Comparison of ENCODE assay signal across 7 mouse cellular contexts in the genomic region with DNA sequence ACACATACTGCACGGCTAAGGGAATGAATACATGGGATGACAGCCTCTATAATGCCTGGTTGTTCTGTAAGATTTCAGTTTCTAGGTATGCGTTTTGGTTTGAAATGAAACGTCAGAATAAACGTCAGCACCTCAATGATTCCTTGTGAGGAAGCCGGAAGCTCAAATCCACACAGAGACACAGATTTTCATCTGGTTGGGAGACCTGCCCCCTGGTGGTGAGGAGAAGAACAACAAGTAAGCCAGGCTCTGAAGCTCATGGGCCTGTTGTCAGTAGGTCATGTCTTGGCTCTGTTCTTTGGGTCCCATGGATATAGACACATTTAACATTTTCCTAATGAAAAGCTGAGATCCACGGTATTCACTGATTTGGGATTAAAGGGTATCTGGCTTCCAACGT. TPM values are rescaled to one million over a fixed set of nuclear protein-coding genes. Genes with fewer than 3 reads are reported as not detected.
DNase-seq lines count a peak whose midpoint lies in the region; ATAC-seq and TF ChIP-seq lines count a peak whose summit lies in the region.

No protein-coding gene starts in this region.

- H3K4me2 ChIP-seq in limb, embryonic 14.5 days (replicated peaks; ENCODE audit: low read depth, low read length, severe bottlenecking) = no peak overlapping the region

- no peak overlapping the region for H3K27ac ChIP-seq in MEL (ENCODE audit: control insufficient read depth, low read depth, low read length)
- no peak overlapping the region for H3K27ac ChIP-seq in bone marrow, adult 2 months (ENCODE audit: control insufficient read depth, insufficient read depth, low read depth, low read length, poor library complexity)
- H3K27ac ChIP-seq in limb, embryonic 14.5 days (replicated peaks; ENCODE audit: low read depth, low read length) = no peak overlapping the region
- H3K27ac ChIP-seq in small intestine, adult 2 months (ENCODE audit: insufficient read depth, low read depth, low read length) = no peak overlapping the region

- no peak overlapping the region for H3K4me3 ChIP-seq in MEL (ENCODE audit: control insufficient read depth in 1 of 2, insufficient read depth in 1 of 2, low read depth in 2 of 2, low read length in 2 of 2)
- H3K4me3 ChIP-seq in bone marrow, adult 2 months (replicated peaks; ENCODE audit: control insufficient read depth, low read depth, low read length) = no peak overlapping the region
- H3K4me3 ChIP-seq in limb, embryonic 14.5 days (replicated peaks; ENCODE audit: low read length) = no peak overlapping the region
- no peak overlapping the region for H3K4me3 ChIP-seq in small intestine, adult 2 months (ENCODE audit: low read depth, low read length)

- no peaks in the 10 kb centered on the region for H3K27me3 ChIP-seq in MEL (ENCODE audit: control insufficient read depth in 1 of 2, insufficient read depth in 2 of 2, low read length in 2 of 2)
- H3K27me3 ChIP-seq in limb, embryonic 14.5 days (ENCODE audit: control insufficient read depth, insufficient read depth, low read length) = no peaks in the 10 kb centered on the region
- H3K27me3 ChIP-seq in small intestine, adult 2 months (ENCODE audit: control insufficient read depth, insufficient read depth, low read length) = no peaks in the 10 kb centered on the region

- no peak for ATAC-seq in limb, embryonic 14.5 days (ENCODE audit: low FRiP score, low read depth)

- H3K9me3 ChIP-seq in MEL (replicated peaks; ENCODE audit: insufficient read depth, low read length) = no peaks in the 10 kb centered on the region
- no peaks in the 10 kb centered on the region for H3K9me3 ChIP-seq in limb, embryonic 14.5 days (ENCODE audit: control insufficient read depth, low read length)

- peak; percentile 56 to 67 for DNase-seq in left cerebral cortex, adult 18-20 months (ENCODE audit: low spot score in 2 of 2)
- no peak for DNase-seq in left cerebral cortex, adult 11 months (ENCODE audit: low spot score)
- peak; percentile 2 for DNase-seq in MEL (ENCODE audit: low read depth, low spot score)
- DNase-seq in frontal cortex, postnatal 25 days (ENCODE audit: low spot score in 2 of 2) = peak; percentile 33 to 35
- peak; percentile 49 for DNase-seq in limb, embryonic 14.5 days (ENCODE audit: low spot score)

- no peaks in the 10 kb centered on the region for H3K36me3 ChIP-seq in MEL (ENCODE audit: control insufficient read depth in 1 of 2, insufficient read depth in 2 of 2, low read length in 2 of 2)
- H3K36me3 ChIP-seq in limb, embryonic 14.5 days (ENCODE audit: control insufficient read depth, insufficient read depth, low read length) = no peaks in the 10 kb centered on the region
- no peaks in the 10 kb centered on the region for H3K36me3 ChIP-seq in small intestine, adult 2 months (ENCODE audit: control insufficient read depth, insufficient read depth, low read length)

- H3K9ac ChIP-seq in MEL (ENCODE audit: control insufficient read depth, low read depth, low read length, poor library complexity, severe bottlenecking) = no peak overlapping the region
- no peak overlapping the region for H3K9ac ChIP-seq in limb, embryonic 14.5 days (ENCODE audit: low read depth, low read length, severe bottlenecking)

- no peaks in the 10 kb centered on the region for H3K4me1 ChIP-seq in MEL (ENCODE audit: control insufficient read depth in 1 of 2, insufficient read depth in 2 of 2, low read length in 2 of 2)
- no peaks in the 10 kb centered on the region for H3K4me1 ChIP-seq in bone marrow, adult 2 months (ENCODE audit: control insufficient read depth, insufficient read depth, low read length)
- H3K4me1 ChIP-seq in limb, embryonic 14.5 days (ENCODE audit: control insufficient read depth, insufficient read depth, low read length) = no peaks in the 10 kb centered on the region
- H3K4me1 ChIP-seq in small intestine, adult 2 months (ENCODE audit: control insufficient read depth, insufficient read depth, insufficient read length, low read length) = no peaks in the 10 kb centered on the region

- peak; percentile 6 for TF ChIP-seq RAD21 in MEL (IDR thresholded peaks at IDR 0.05; ENCODE audit: low read depth, low read length)

- H3K79me2 ChIP-seq in MEL (ENCODE audit: control insufficient read depth, insufficient read depth, low read length, poor library complexity) = no peaks in the 10 kb centered on the region

- peak; percentile 34 to 45 (median 40); a peak in 5 of 6 replicates for TF ChIP-seq CTCF in MEL (IDR thresholded peaks at IDR 0.05 in 2 of 3, conservative IDR thresholded peaks at IDR 0.05 in 1 of 3; ENCODE audit: control insufficient read depth in 1 of 3, insufficient read depth in 1 of 3, low read depth in 2 of 3, low read length in 3 of 3, poor library complexity in 1 of 3, severe bottlenecking in 1 of 3)
- TF ChIP-seq CTCF in bone marrow, adult 2 months (IDR thresholded peaks at IDR 0.05; ENCODE audit: control insufficient read depth, insufficient read depth, low read length) = peak; percentile 67
- peak; percentile 69; the same call in 1 of the 2 replicates for TF ChIP-seq CTCF in small intestine, adult 2 months (IDR thresholded peaks at IDR 0.05; ENCODE audit: extremely low read depth, insufficient read length, insufficient replicate concordance, low read depth, low read length)

- WGBS in bone marrow, adult 2 months = 41% methylated on average over 7 of the region's 7 CpGs
- WGBS in limb, embryonic 14.5 days = 44% methylated on average over 7 of the region's 7 CpGs
- WGBS in small intestine, adult 2 months = 41% methylated on average over 7 of the region's 7 CpGs

- TF ChIP-seq EP300 in MEL (IDR thresholded peaks at IDR 0.05; ENCODE audit: low read depth in 1 of 2, low read length in 2 of 2) = no peak

- no peak for TF ChIP-seq POLR2A in MEL (IDR thresholded peaks at IDR 0.05; ENCODE audit: control insufficient read depth in 1 of 2, insufficient read depth in 1 of 2, low read depth in 1 of 2, low read length in 2 of 2, poor library complexity in 1 of 2)
- no peak for TF ChIP-seq POLR2A in bone marrow, adult 2 months (IDR thresholded peaks at IDR 0.05; ENCODE audit: borderline replicate concordance, control insufficient read depth, low read depth, low read length)
- TF ChIP-seq POLR2A in limb, embryonic 14.5 days (IDR thresholded peaks at IDR 0.05; ENCODE audit: borderline replicate concordance, extremely low read depth, insufficient read depth, insufficient read length) = no peak
- TF ChIP-seq POLR2A in small intestine, adult 2 months (IDR thresholded peaks at IDR 0.05; ENCODE audit: low read depth, low read length) = no peak

TF ChIP-seq in MEL, 35 proteins besides CTCF, POLR2A, EP300 and RAD21:
- TF ChIP-seq MYB (IDR thresholded peaks at IDR 0.05; ENCODE audit: low read depth, low read length) (no peak), ZNF384 (IDR thresholded peaks at IDR 0.05; ENCODE audit: low read depth, low read length) (no peak), SMC3 (IDR thresholded peaks at IDR 0.05; ENCODE audit: low read depth, low read length) (peak; percentile 47), KAT2A (conservative IDR thresholded peaks at IDR 0.05; ENCODE audit: low read depth, low read length) (no peak)

RNA-seq across cellular contexts. Expression of a gene that starts 40.4 kb away (rescaled TPM):
- total RNA-seq in left cerebral cortex, adult 18-20 months (2021) = 10 to 100 TPM; 37.8 to 40.1 TPM
- not detected in 2 replicates for total RNA-seq in MEL (2012; rRNA removed)
- polyA plus RNA-seq in MEL (2012; ENCODE audit: insufficient read depth in 1 of 2, insufficient read length in 2 of 2, low read depth in 1 of 2, low replicate concordance in 2 of 2, missing spikeins in 1 of 2) = not detected
- 3.0 and 4.5 TPM in 2 replicates for polyA plus RNA-seq in bone marrow, adult 2 months (2011; ENCODE audit: insufficient read depth, insufficient read length, low replicate concordance, missing spikeins)
- 11.2 and 11.9 TPM in 2 replicates for polyA plus RNA-seq in limb, embryonic 14.5 days (2012; rRNA removed)
- 5.5 and 6.4 TPM in 2 replicates for polyA plus RNA-seq in limb, embryonic 14.5 days (2014; fragmentation: Nextera tagmentation; extraction: Ambion mirVana)
- 4.6 and 6.5 TPM in 2 replicates for polyA plus RNA-seq in small intestine, adult 2 months (2012; rRNA removed)
